Mouse (Mus musculus) E14TG2a.4 (cell line): ENCODE measurements around the gene Dhx35.

Experiments
- CTCF ChIP-seq: conservative IDR thresholded peaks from 2 replicates; pipeline ENCODE4 v1.5.1; 2014; ENCODE audit warnings: low read length
- NANOG ChIP-seq: IDR thresholded peaks from 2 replicates; pipeline ENCODE4 v1.6.1; 2014; ENCODE audit warnings: borderline replicate concordance, low read length, mixed read lengths
- POU5F1 ChIP-seq: IDR thresholded peaks from 2 replicates; pipeline ENCODE4 v1.6.1; 2014; ENCODE audit warnings: low read length, borderline replicate concordance

GRCm38 (mm10) chr2:158817708-158818107 lies 23.1 kb downstream of the Dhx35 start:
- TF ChIP-seq CTCF = no peak
- TF ChIP-seq NANOG = no peak
- TF ChIP-seq POU5F1 = no peak
